Mouse (Mus musculus): ENCODE data around the gene Epb41l4b.
A peak's percentile ranks its signal among the peaks of the same experiment; 100 is the strongest.

Epb41l4b gene

DNA sequence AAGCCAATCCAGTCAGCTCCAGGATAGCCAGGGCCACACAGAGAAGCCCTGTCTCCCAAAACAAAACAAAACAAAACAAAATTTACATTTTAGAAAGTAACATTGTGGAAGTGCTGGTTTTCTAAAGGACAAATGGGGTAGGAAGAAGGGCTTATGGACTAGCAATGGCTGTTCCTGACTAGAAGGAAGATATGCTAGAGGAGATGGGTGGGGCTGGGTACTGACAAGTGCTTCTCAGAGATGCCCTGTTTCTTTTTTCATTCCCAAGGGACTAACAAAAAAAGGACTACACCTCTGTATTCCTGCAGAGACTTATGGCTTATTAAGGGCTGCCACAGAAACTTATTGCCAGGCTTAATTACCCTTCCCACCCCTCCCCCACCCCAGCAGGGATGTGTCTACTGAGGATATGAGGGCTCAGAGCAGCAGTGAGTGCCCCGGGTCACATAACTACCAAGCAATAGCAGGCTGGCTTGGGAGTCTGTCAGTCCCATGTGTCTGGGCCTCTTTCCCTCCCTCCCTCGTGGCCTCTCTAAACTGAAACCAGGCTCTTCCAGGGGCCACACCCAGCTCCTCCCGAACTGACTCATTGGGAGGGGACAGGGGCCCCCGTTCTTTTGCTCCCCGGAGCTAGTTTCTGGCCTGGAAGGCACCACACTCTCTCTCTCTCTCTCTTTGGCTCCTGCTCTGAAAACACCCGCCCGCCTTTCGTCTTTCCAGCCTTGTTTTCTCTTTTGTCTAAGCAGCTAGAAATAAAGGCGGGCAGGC, 10.0 kb upstream of the Epb41l4b start:
- DNase-seq (ENCODE audit: low spot score in 2 of 2): no peak

DNA sequence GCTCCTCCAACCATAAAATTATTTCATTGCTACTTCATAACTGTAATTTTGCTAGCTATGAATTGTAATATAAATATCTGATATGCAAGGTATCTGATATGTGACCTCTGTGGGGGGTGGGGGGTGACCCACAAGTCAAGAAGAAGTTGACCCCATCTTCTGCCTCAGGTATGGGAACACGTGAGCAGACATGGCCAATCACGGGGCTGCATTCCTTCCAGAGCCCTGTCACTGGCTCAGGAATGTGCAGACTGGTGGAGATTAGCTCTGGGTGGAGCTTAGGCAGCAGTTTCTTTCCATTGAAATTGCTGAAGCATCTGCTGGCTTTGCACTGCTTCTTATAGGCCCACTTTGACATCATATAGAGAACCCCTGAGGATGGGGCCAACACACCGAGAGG, 4.9 kb upstream of the Epb41l4b start:
- DNase-seq (ENCODE audit: low spot score in 2 of 2): no peak

DNA sequence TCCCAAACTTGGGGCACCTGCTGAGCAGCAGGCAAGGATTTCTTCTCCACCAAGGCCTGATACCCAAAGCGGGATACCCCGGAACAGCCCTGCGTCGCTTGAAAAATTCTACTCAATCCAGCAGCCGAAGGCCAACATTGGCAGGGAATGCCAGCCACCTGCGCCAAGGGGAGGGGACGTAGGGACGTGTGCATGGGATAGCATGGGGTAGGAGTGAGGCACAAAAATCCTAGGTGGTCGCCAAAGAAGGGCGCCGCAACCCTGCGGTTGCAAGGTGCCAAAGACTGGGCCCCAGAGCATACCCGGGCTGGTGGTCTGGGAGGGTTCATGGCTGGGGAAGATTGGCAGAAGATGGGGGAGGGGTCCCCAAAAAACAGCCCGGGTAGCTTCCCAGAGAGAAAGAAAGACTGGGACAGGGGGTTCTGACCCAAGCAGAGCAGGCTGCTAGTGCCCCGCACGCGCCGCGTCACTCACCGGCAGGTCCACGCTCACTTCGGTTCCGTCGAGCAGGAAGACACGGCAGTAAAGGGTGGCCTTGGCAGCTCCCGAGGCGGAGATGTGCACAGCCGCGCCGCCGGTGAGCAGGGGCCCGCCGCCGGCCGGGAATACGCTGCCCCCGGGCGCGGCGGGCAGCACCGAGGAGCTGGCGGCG, 737 bp downstream of the Epb41l4b start:
- no peak for DNase-seq (ENCODE audit: low spot score in 2 of 2)

DNA sequence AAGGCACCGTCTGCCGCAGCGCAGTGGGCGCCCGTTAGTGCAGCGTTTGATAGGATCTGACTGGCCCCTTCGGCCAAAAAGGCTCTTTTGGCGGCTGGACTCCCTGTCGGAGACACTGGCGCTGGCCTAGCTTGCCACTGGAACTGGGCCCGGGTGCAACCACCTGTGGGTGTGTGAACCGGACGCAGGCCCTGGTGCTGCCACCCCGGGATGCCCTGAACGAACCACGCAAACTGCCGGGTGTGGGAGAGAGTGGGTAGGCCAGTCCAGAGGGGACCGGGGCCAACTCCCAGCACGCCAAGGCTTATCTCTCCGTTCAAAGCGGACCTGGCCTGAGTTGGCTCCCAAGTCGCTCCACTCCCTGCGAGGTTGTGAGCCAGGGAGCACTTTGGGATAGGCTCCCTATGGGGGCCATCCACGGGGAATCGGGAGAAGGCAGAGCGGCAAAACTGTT, 1.3 kb downstream of the Epb41l4b start:
- peak in 1 of 2 experiments; percentile 16 for DNase-seq (ENCODE audit: low spot score in 2 of 2)

DNA sequence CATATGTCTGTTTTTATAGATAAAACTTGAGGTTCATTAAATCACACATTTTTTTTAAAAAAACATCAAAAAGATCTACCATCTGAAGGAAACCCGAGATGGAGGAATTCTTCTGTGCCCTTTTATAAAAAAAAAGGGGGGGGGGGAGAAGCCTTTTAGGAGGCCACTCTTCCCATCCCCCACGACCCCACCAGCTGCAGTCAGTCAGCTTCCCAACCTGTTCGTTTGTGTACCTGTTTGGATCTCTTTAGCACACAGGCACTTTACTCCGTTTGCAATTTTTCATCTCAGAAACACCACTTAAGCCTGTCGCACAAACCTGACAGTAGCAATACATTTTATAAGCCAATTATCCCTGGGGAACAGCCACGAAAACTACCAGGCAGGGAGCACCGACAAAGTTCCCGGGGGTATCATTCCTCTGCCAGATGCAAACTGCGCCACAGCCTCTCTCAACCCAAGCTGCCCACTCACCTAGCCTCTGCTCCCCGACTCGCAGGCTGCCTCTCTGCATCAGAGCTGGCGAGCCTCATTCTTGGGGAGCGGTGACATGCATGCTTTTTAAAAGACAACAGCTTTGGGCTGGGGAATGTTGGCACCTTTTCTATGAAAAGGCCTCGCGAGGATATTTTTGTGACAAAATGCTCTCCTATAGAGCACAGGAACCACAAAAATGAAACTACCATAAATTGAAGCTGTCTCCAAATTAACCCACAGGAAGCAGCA, 2.1 kb downstream of the Epb41l4b start:
- DNase-seq (ENCODE audit: low spot score in 2 of 2): peak in 1 of 2 experiments; percentile 35

DNA sequence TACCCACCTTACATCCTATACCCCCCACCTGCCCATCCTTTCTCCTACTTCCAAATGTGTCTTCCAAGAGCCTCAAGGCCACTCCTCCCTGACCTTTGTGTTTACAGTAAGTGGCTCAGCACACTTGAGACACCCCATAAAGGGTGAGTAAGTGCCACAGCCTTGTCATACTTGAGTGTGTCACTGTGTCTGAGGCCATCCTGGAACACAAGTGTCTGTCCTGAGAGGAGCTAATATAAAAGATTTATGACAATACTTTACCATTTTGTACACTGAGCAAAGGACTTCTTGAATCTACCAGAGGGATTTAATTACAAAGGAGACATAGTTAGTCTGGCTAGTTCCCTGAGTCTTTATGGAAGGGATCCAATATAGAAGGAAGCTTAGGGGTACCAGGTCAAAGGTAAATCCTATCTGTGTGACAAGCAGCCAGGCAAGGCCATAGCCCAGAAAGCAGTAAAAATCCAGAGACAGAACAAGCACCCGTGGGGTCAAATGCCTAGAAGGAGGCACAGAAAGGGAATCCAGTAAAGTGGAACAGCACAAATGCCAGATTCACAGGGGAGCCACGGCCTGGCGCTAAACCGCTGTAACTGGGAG, 2.9 kb downstream of the Epb41l4b start:
- no peak for DNase-seq (ENCODE audit: low spot score in 2 of 2)

DNA sequence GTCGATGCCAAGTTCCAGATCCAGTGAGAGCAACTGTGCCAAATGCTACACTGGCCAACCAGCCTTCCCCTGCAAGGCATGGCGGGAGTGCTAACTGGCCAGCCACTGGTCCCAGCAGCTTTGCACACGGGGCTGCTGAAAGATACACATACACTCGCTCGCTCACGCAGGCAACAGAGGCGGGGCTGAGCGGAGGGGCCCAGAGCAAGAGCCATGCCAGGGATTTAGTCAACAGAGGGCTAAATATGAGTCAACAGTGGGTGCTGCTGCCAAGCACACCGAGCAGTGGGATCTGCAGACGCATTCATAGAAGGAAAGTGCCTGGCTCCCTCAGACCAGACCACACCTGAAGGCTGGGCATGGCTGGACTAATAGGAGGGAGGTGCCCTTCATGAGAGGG, 3.8 kb downstream of the Epb41l4b start:
- DNase-seq (ENCODE audit: low spot score in 2 of 2): peak in 1 of 2 experiments; percentile 32

DNA sequence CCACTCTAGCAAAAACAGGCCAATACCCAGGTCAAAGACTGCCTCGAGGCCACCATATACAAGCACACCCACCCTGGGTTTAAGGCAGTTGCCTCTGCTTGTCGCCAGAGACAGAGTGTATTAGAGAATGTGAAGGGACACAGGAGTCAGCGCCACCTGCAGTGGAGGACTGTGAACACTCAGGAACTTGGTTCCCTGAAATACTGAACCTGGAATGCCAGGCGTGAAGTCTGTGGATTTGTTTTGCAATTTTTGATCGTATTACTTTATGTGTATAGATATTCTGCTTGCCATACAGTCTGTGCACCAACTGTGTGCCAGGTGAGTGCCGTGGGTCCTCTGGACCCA, 5.2 kb downstream of the Epb41l4b start:
- DNase-seq (ENCODE audit: low spot score in 2 of 2): no peak

DNA sequence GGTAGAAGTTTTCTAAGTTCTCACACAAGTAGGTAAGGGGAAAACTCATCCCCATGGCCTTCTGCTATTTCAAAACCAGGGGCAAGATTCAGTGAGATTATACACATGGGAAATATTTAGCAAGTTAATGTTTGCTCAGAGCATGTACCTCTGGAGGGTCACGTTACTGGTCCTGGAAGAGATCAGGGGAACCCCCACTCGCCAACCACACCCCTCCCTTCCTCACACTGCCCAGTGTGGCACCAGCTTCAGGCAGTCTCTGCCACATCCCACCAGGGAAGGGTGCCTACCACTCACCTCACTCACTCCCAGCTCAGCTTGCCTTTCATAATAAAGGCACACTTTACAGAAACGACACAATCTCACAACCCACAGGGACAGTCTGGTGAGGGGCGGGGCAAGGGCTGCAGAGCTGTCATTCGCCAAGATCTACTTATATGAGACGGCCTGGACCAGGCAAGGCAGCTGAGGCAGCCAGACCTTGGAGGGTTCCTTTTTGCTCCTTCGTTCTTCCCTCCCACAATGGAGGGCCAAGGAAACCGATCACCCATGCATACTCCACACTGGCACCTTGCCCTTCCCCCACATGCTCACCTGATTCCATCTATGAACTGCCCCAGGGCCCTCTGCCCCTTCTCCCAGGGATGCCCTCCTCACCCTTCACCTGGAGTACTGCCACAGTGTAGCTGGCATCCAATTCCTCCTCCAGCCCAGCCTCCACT, 5.7 kb downstream of the Epb41l4b start:
- DNase-seq (ENCODE audit: low spot score in 2 of 2): no peak

DNA sequence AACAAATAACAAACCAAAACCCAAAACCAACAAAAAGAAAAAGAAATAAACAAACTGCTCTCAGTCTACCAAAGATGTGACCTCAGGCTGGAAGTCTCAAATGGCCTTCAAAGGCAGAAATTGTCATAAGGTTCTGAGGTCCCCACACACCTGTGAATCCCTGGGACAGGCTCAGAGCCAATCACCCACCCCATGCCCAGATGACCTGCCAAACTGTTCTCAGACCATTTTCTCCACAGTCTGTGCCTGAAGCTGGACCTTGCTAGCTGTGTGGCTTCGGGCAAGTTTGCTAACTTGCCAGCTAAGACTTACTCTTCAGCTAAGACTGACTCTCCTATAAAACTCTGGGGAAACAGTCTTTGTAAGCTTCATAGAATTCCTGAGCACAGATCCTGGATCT, 7.8 kb downstream of the Epb41l4b start:
- no peak for DNase-seq (ENCODE audit: low spot score in 2 of 2)

DNA sequence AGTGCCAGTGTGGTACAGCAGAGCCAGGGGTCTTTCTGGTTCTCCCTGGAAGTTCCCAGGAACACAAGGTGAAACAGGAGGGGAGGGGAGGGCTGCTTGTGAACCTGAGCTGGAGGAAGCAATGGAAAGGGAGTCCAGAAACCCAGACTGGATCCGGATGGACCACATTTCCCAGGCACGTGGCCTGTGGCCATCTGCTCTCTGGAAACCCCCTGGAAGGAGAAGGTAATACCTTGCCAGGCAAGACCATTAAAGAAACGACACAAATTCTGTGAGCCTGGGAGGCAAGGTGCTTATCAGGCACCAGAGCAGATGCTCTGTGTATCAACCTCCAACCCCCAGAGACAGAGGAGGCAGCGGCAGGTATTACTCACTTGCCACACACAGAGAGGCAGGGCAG, 8.7 kb downstream of the Epb41l4b start:
- DNase-seq (ENCODE audit: low spot score in 2 of 2): no peak

DNA sequence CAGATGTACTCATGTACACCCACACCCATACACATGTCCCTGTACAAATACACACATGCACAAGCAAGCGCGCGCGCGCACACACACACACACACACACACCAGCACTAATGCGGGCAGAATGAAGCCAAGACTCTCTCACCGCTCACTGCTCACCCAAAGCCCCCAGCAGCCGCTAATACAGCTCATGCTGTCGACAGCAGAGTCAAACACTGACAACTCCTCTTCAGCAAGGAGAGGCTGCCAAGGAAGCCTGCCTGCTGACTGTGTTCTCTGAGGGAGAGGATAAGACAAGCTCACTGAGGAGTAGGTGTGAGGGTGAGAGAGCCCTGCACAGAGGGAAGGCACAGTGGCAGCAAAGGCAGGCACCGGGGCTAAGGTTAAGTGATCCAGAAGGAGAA, 11.4 kb downstream of the Epb41l4b start:
- peak; percentile 41 to 51 for DNase-seq (ENCODE audit: low spot score in 2 of 2)

DNA sequence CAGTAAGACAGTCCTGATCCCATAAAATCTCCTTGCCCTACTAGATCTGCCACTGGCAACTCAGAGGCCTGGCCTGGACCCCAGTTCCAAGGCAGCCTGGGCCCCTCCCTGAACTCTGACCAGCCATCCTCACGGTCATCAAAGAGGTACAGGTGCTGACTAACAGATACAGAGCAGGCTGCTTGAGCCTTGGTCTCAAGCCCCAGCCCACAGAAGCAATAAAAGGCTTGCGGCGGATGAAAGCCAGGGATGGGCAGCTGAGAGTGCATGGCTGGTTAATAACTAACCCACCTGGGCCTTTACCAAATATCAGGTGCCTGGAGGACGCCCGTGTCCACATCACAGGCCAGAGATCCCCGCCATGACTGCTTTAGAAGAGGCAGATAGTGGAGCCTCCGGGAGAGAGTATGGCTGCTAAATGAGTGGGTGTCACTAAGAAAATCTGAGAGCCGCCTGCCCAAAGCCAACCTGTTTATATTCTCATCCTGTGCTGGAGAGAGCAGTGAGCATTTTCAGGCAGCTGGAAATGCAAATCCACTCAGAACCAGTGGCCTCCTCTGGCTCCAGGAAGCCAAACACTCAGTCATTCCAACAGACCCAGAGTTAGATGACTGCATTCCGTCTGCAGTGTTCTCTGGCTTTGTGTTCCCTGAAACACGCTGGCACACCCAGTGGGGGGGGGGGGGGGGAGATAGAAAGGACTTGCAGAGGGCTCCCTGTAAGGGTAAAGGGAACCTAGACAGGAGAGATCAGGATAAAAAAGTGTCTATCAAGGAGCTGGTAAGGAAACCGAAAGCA, 13.3 kb downstream of the Epb41l4b start:
- DNase-seq (ENCODE audit: low spot score in 2 of 2): peak in 1 of 2 experiments; percentile 24

DNA sequence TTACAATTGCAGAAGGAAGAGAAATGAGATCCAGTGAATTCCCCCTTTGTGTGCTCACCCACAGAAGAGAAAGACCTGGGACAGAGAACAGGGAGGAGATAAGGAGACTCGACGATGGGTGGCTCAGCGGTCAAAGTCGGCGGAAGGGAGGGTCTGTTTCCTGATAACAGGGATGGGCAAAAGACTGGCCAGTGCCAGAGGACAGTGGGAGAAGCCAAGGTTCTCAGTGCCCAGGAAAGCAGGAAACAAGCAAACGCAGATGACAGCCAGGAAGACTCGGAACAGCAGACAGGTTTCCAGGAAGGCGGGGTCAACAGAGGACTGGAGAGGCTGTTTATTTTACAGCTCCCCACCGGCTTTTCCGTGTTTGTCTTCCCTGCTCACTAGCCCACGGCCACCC, 20.2 kb downstream of the Epb41l4b start:
- DNase-seq (ENCODE audit: low spot score in 2 of 2): no peak

DNA sequence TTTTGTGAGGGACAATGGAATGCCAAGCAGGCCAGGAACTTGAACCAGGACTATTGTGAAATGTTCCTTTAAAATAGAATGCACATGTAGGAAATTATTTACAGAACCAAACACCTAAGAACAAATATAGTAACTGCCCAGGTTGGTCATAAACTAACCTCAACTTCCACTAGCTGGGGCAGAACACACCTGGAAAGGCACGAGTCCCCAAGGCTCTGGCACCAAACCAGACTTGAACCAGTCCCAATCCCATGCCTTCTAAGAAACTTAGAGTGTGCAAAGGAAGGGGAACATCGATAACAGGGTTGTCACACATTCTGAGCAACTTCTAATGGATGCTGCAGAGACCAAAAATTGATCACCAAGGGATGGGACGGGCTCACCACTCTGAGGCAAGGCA, 21.1 kb downstream of the Epb41l4b start:
- no peak for DNase-seq (ENCODE audit: low spot score in 2 of 2)

DNA sequence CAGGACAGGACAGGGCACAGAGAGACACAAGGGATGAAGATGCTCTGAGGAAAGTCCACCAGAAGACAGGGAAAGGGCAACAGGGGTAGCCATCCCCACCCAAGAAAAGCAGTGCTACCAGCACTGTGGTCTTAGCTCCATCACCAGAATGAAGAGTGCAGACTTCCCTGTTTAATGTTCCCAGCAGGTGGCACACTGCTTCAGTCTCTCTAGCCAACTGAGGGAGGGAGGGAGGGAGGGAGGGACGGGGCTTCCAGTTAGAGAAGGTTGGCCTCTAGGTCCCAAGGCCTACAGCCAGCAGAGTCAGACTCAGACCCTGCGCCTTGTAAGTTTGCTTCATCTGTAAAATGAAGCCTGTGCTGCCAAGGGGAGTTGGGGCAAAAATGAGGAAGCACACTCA, 22.7 kb downstream of the Epb41l4b start:
- DNase-seq (ENCODE audit: low spot score in 2 of 2): no peak

DNA sequence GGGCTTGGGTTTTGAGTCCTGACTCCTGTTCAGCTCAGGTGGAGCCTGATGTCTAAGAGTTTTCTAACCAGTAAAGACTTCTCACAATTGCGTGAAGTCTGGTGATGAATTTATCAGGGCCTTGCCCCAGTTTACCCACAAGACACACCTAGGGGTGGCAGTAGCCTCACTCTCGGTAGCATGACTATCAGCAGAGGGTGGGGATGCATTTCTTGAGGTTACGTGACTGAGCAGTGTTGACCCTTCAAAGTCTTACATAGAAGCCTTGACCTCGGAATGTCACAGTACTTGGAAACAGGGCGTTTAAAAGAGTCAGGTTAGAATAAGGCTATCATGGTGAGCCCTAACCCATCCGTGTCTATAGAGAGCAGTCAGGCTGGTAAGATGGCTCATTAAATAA, 23.3 kb downstream of the Epb41l4b start:
- no peak for DNase-seq (ENCODE audit: low spot score in 2 of 2)

DNA sequence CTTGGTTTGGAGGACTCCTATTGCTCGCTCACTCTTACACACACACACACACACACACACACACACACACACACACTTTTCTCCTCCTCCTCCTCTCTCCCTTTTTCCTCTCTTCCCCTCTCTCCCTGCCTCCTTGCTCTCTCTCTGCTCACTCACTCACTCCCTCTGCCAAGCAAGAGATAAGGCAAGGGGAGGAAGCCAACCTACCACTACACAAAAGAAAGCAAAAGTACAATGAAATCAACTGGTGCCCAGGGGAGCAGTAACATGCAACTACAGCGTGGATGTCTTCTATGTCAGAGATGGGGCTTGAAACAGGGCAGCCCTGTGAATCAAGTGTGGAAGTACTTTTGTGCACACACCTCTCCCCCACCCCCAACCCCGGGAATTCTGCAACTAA, 24.4 kb downstream of the Epb41l4b start:
- no peak for DNase-seq (ENCODE audit: low spot score in 2 of 2)

DNA sequence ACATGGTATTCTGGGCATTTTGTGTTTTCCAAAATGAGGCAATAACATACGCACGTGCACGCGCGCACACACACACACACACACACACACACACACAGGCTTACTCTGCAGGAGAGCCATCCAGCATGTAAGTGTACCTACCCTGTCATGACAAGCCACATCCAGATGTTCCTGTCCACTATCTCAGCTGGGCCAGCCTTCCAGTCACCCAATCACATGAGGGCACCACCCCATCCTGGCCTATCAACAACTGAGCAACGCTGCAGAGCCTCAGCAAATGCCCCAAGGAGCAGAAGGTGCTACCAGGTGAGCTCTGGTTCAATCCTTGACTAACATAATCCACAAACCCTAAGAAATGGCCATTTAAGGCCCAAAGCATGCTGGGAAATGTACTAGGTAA, 27.0 kb downstream of the Epb41l4b start:
- DNase-seq (ENCODE audit: low spot score in 2 of 2): no peak

DNA sequence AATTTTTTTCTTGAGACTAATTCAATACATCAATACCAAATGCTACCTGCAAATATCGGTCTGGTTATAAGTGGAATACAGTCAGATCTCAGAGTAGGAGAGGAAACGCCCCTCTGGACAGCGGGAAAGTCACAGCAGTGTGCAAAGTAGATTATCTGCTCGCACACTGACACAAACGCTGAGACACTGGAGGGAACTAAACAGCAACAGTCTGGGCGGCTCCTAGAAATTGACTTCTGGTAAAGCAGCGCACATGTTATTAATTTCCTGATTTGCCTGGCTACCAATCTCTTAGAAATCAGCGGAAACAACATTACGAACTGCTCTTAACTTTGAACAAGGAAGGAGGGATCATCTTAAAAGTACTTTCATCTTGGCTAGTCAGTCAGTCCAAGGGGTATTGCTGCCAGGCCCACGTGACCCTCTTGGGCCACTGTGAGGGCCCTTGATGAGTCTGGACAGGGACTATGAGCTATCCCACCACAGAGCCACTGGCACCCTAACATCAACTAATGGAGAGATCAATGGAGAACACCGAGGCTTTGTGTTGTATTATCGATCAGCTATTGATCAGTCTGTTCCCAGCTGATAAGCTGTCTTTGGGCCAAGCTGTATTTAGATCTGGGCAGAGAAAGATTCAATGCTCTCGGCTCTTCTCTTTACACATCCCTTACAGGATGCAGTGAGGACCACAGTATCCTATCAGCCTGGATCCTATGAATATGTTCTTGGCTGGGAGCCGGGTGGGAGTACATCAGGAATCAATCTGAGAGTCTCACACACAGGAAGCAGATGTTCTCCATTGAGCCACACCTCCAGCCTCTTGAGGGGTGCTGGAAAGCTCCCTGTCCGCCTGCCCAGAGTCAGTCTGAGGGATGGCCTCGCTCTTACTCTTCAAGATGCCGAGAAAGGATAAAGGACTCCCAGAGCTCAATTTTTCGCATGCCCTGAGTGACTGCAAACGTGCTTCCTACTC, 28.3 kb downstream of the Epb41l4b start:
- no peak for DNase-seq (ENCODE audit: low spot score in 2 of 2)

All from frontal cortex, postnatal 36 days (tissue).